Mouse (Mus musculus): ENCODE results near the gene Rph3a. TPM values are rescaled to one million over a fixed set of nuclear protein-coding genes. Genes with fewer than 3 reads are reported as not detected.

Gene Rph3a
- polyA plus RNA-seq, 1 experiment from 2014 or later, result 2.2 TPM

DNA sequence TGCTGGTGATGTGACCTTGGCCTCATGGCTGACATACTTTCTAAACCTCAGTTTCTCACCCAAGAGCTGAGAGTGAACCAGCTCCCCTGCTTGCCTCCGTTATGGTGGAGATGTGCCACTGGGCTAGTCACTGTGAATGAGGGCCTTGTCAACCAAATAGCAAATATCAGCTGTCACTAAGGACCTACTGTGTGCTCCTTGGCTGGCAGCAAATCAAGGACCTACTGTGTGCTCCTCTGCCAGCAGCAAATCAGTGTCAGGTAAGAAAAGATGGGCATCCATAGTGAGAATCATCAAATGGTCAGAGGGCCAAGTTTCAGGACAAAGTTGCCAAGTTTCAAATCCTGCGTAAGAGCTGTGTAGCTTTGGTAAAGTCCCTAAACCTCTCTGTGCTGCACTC is 4.6 kb upstream of the Rph3a start:
- H3K4me3 ChIP-seq (ENCODE audit: low read depth, low read length), result no peak overlapping the region
- no peaks in the 10 kb centered on the region; the same call in 1 of the 2 replicates for H3K4me1 ChIP-seq (replicated peaks; ENCODE audit: control insufficient read depth, insufficient read depth, low read length)
- H3K27ac ChIP-seq (ENCODE audit: low read depth, low read length), result no peak overlapping the region
- no peaks in the 10 kb centered on the region for H3K9me3 ChIP-seq (ENCODE audit: control insufficient read depth, low read length)
- WGBS, result 85% methylated on average over 2 of the region's 2 CpGs
- no peak overlapping the region for H3K4me2 ChIP-seq (ENCODE audit: low read depth, low read length, severe bottlenecking)
- ATAC-seq (replicated peaks; ENCODE audit: low FRiP score), result no peak
- no peaks in the 10 kb centered on the region for H3K27me3 ChIP-seq (ENCODE audit: control insufficient read depth, insufficient read depth, low read length)
- no peak for DNase-seq (ENCODE audit: low spot score)
- no peaks in the 10 kb centered on the region for H3K36me3 ChIP-seq (ENCODE audit: control insufficient read depth, insufficient read depth, low read length)
- H3K9ac ChIP-seq (ENCODE audit: low read length), result no peak overlapping the region

DNA sequence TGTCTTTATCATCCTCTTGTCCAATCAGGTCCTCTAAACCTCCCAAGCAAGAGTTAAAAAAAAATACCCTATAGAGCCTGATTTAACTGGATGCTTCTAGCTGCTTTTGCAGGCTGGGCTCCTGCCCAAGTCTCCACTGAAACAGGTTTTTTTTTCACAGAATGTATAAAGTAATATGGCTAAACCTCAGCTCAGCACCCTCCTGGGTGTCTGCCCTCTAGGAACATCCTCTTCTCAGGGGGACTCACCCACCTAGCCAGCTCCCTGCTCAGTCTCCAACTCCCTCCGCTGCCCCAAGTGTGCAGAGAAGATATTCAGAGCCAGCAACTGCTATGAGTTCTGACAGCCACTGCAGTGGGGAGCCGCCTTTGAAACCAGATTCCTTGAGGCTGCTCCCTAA is 2.1 kb upstream of the Rph3a start:
- Histone ChIP-seq H3K4me1 (replicated peaks; ENCODE audit: control insufficient read depth, insufficient read depth, low read length) (peaks cover 5% of the 10 kb centered on the region; the same call in 1 of the 2 replicates), H3K4me2 (ENCODE audit: low read depth, low read length, severe bottlenecking) (no peak overlapping the region), H3K27ac (ENCODE audit: low read depth, low read length) (no peak overlapping the region), H3K9ac (ENCODE audit: low read length) (no peak overlapping the region), H3K9me3 (ENCODE audit: control insufficient read depth, low read length) (no peaks in the 10 kb centered on the region), H3K4me3 (ENCODE audit: low read depth, low read length) (no peak overlapping the region), H3K36me3 (ENCODE audit: control insufficient read depth, insufficient read depth, low read length) (no peaks in the 10 kb centered on the region), H3K27me3 (ENCODE audit: control insufficient read depth, insufficient read depth, low read length) (0 out of 2 replicates have a peak, but pooled peaks cover 2% of the 10 kb centered on the region)
- DNase-seq (ENCODE audit: low spot score) (no peak), ATAC-seq (replicated peaks; ENCODE audit: low FRiP score) (no peak)
- 34% methylated on average over 2 of the region's 2 CpGs for WGBS

DNA sequence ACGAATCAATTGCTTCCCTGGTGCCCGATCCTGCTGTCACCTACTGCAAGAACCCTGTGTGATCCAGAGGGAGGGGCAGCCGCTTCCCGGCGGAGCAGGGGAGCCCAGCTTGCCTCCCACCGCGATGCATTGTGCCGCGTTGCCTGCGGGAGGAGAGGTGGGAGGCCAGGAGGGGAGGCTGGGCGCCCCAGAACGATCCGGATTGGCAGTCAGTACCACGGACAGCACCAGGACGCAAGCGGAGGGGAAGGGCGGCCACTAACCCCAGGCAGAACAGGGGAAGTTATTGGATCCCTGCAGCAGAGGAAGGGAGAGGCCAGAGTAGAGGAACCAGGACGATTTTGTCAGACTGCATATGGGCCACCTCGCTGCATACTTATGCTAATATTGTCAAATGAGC is 486 bp downstream of the Rph3a start:
- Histone ChIP-seq H3K27me3 (ENCODE audit: control insufficient read depth, insufficient read depth, low read length) (0 out of 2 replicates have a peak, but pooled peaks cover 2% of the 10 kb centered on the region), H3K9ac (ENCODE audit: low read length) (no peak overlapping the region), H3K4me3 (ENCODE audit: low read depth, low read length) (no peak overlapping the region), H3K36me3 (ENCODE audit: control insufficient read depth, insufficient read depth, low read length) (no peaks in the 10 kb centered on the region), H3K9me3 (ENCODE audit: control insufficient read depth, low read length) (no peaks in the 10 kb centered on the region), H3K4me1 (replicated peaks; ENCODE audit: control insufficient read depth, insufficient read depth, low read length) (peaks cover 5% of the 10 kb centered on the region; the same call in 1 of the 2 replicates), H3K27ac (ENCODE audit: low read depth, low read length) (no peak overlapping the region), H3K4me2 (ENCODE audit: low read depth, low read length, severe bottlenecking) (peak overlapping the region; percentile 43)
- 0% methylated on average over 19 of the region's 19 CpGs for WGBS
- DNase-seq (ENCODE audit: low spot score) (peak; percentile 88), ATAC-seq (replicated peaks; ENCODE audit: low FRiP score) (no peak)

DNA sequence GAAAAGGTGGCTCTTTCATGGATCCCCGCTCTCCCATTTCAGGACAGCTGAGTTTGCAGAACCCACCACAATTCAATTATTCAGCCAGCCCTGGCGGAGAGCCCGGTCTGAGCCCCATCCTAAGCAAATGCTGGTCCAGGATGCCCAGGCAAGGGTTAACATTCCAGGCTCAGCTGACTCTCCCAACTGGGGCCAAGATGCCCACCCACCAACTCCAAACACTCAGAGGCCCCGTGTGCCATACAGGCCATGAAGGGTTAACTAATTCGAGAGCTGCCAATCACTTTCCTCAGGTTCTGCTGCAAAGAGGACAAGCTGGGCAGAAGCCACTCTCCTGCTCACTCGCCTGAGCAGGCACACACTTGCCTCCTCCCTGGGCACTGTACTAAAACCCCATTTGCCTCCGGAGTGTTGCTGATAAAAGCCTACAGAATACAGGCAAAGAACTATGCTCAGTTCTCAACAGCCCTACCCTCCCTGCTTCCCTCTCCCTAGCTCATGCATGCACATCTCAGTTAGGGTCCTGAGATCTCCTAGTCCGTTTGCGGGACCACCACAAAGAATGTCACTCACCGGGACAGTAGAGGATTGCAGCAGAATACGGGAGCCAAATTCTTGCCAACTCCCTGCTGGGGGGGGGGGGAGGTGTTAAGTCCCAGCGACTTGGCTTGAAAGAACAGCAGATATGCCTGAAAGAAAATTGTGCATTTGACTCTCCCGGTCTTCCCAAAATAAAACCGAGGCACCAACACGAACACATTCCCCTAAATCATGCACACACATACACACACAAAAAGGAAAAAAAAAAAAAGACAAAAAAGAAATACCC is 1.3 kb downstream of the Rph3a start:
- Histone ChIP-seq H3K27me3 (ENCODE audit: control insufficient read depth, insufficient read depth, low read length) (0 out of 2 replicates have a peak, but pooled peaks cover 2% of the 10 kb centered on the region), H3K4me2 (ENCODE audit: low read depth, low read length, severe bottlenecking) (peak overlapping the region; percentile 43; the same call in 1 of the 2 replicates), H3K4me1 (replicated peaks; ENCODE audit: control insufficient read depth, insufficient read depth, low read length) (peaks cover 7% of the 10 kb centered on the region), H3K4me3 (ENCODE audit: low read depth, low read length) (no peak overlapping the region; the same call in 1 of the 2 replicates), H3K9me3 (ENCODE audit: control insufficient read depth, low read length) (no peaks in the 10 kb centered on the region), H3K27ac (ENCODE audit: low read depth, low read length) (no peak overlapping the region), H3K9ac (ENCODE audit: low read length) (no peak overlapping the region), H3K36me3 (ENCODE audit: control insufficient read depth, insufficient read depth, low read length) (no peaks in the 10 kb centered on the region)
- ATAC-seq (replicated peaks; ENCODE audit: low FRiP score), result no peak
- no peak for DNase-seq (ENCODE audit: low spot score)
- WGBS, result 13% methylated on average over 15 of the region's 15 CpGs

DNA sequence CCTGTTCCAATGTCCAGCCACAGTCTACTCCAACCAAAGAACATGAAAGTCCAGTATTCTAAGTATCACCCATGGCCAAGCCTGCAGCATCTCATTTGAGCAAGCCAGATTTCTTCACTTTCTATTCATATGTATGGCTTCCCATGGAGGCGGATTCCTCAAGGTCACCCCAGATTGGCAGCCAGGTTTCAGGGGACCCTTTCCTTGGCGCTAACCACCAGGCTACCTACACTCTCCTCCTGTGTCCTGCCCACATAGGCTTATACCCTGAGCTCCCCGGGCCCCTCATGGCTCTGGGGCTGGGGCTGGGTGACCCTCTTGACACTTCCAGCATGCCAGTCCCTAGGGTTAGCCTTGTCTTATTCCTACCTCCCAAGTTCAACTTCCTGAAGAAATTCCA is 2.3 kb downstream of the Rph3a start:
- H3K9me3 ChIP-seq (ENCODE audit: control insufficient read depth, low read length), result no peaks in the 10 kb centered on the region
- ATAC-seq (replicated peaks; ENCODE audit: low FRiP score), result no peak
- H3K4me2 ChIP-seq (ENCODE audit: low read depth, low read length, severe bottlenecking), result no peak overlapping the region
- no peak overlapping the region for H3K27ac ChIP-seq (ENCODE audit: low read depth, low read length)
- DNase-seq (ENCODE audit: low spot score), result no peak
- peaks cover 8% of the 10 kb centered on the region for H3K4me1 ChIP-seq (replicated peaks; ENCODE audit: control insufficient read depth, insufficient read depth, low read length)
- no peak overlapping the region for H3K9ac ChIP-seq (ENCODE audit: low read length)
- H3K27me3 ChIP-seq (ENCODE audit: control insufficient read depth, insufficient read depth, low read length), result 0 out of 2 replicates have a peak, but pooled peaks cover 2% of the 10 kb centered on the region
- WGBS, result 88% methylated on average over 3 of the region's 3 CpGs
- H3K4me3 ChIP-seq (ENCODE audit: low read depth, low read length), result no peak overlapping the region
- no peaks in the 10 kb centered on the region for H3K36me3 ChIP-seq (ENCODE audit: control insufficient read depth, insufficient read depth, low read length)

DNA sequence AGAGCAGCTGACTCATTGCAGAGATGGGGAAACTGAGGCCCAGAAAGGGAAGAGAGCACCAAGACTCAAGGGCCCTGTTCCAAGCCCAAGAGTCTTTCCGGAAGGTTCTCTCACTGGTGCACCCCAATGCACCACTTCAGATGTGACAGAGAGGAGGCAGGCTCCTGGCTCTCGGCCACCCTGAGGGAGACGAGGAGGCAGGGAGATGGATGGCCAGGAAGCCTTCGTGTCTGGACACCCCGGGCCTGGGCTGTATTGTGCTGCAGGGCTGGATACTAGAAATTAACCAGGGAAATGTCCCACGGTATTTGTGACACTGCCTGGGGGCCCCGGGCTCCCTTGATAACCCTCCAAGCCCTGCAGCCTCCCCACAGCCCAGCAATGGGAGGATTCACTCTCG is 2.8 kb downstream of the Rph3a start:
- 82% methylated on average over 8 of the region's 8 CpGs for WGBS
- Histone ChIP-seq H3K4me3 (ENCODE audit: low read depth, low read length) (no peak overlapping the region), H3K27me3 (ENCODE audit: control insufficient read depth, insufficient read depth, low read length) (0 out of 2 replicates have a peak, but pooled peaks cover 2% of the 10 kb centered on the region), H3K4me2 (ENCODE audit: low read depth, low read length, severe bottlenecking) (no peak overlapping the region), H3K36me3 (ENCODE audit: control insufficient read depth, insufficient read depth, low read length) (no peaks in the 10 kb centered on the region), H3K27ac (ENCODE audit: low read depth, low read length) (no peak overlapping the region), H3K9me3 (ENCODE audit: control insufficient read depth, low read length) (no peaks in the 10 kb centered on the region), H3K9ac (ENCODE audit: low read length) (no peak overlapping the region), H3K4me1 (replicated peaks; ENCODE audit: control insufficient read depth, insufficient read depth, low read length) (peaks cover 8% of the 10 kb centered on the region)
- no peak for ATAC-seq (replicated peaks; ENCODE audit: low FRiP score)
- DNase-seq (ENCODE audit: low spot score), result no peak

DNA sequence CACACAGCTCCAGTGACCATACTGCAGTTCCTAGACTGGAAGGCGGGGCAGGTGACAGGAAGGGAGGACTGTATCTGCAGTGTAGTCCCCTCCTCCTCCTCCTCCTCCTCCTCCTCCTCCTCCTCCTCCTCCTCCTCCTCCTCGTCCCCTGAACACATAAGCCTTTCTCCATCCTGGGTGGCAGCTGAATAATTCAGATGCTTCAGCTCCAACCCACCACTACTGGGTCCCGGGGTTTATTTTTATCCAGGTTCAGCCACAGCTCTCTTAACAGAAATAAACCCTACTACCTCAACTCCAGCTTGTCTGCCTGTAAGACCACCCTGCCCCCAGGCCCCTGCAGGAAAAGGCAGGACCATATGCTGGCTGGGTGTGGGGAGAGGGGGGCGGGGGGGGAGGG is 3.7 kb downstream of the Rph3a start:
- Histone ChIP-seq H3K27me3 (ENCODE audit: control insufficient read depth, insufficient read depth, low read length) (0 out of 2 replicates have a peak, but pooled peaks cover 2% of the 10 kb centered on the region), H3K4me1 (replicated peaks; ENCODE audit: control insufficient read depth, insufficient read depth, low read length) (peaks cover 8% of the 10 kb centered on the region), H3K4me2 (ENCODE audit: low read depth, low read length, severe bottlenecking) (no peak overlapping the region), H3K36me3 (ENCODE audit: control insufficient read depth, insufficient read depth, low read length) (no peaks in the 10 kb centered on the region), H3K9me3 (ENCODE audit: control insufficient read depth, low read length) (no peaks in the 10 kb centered on the region), H3K4me3 (ENCODE audit: low read depth, low read length) (no peak overlapping the region), H3K9ac (ENCODE audit: low read length) (no peak overlapping the region), H3K27ac (ENCODE audit: low read depth, low read length) (no peak overlapping the region)
- DNase-seq (ENCODE audit: low spot score) (no peak), ATAC-seq (replicated peaks; ENCODE audit: low FRiP score) (no peak)
- WGBS, result 80% methylated on average over 3 of the region's 4 CpGs

DNA sequence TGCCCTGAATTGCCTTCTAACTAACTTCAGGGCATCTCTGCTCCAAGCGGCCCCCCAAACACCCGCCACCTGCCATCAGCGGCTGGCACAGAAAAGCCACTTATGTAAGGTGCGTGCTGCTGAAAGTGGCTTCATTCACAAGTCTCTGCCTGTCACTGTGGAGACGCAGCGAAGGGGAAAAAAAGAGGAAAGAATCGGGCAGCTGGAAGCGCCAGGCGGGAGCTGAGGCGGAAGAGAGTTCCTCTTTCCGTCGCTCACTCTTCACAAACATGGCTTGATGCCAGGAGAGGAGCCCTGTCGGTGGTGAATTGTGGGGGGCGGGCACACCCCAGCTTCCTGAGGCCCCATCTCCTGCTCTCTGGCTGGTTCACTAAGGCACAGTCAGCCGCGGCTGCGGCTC is 6.1 kb downstream of the Rph3a start:
- no peak overlapping the region for H3K4me3 ChIP-seq (ENCODE audit: low read depth, low read length)
- H3K9ac ChIP-seq (ENCODE audit: low read length), result no peak overlapping the region
- peaks cover 6% of the 10 kb centered on the region; the same call in 1 of the 2 replicates for H3K4me1 ChIP-seq (replicated peaks; ENCODE audit: control insufficient read depth, insufficient read depth, low read length)
- 18% methylated on average over 16 of the region's 17 CpGs for WGBS
- peak overlapping the region; percentile 42 for H3K4me2 ChIP-seq (ENCODE audit: low read depth, low read length, severe bottlenecking)
- DNase-seq (ENCODE audit: low spot score) (peak; percentile 52), ATAC-seq (replicated peaks; ENCODE audit: low FRiP score) (no peak)
- H3K36me3 ChIP-seq (ENCODE audit: control insufficient read depth, insufficient read depth, low read length), result no peaks in the 10 kb centered on the region
- no peak overlapping the region for H3K27ac ChIP-seq (ENCODE audit: low read depth, low read length)
- H3K9me3 ChIP-seq (ENCODE audit: control insufficient read depth, low read length), result no peaks in the 10 kb centered on the region
- 0 out of 2 replicates have a peak, but pooled peaks cover 2% of the 10 kb centered on the region for H3K27me3 ChIP-seq (ENCODE audit: control insufficient read depth, insufficient read depth, low read length)

Measured in forebrain, embryonic 11.5 days (tissue).